Comparison of ENCODE assay signal across 22 mouse cellular contexts in genomic region chr17:87600697-87601096, GRCm38 (mm10). TPM values are rescaled to one million over a fixed set of nuclear protein-coding genes. Genes with fewer than 3 reads are reported as not detected.
A peak's percentile ranks its signal among the peaks of the same experiment; 100 is the strongest.
DNase-seq lines count a peak whose midpoint lies in the region; TF ChIP-seq lines count a peak whose summit lies in the region.
"Had no signal": no experiment of that assay in that cellular context is flagged by ENCODE, and none has a peak within 500 bp of the region (broad histone marks: within the 10 kb centered on the region; RNA-seq: fewer than 3 reads in every experiment).

No protein-coding gene starts in this region.

- intact Hi-C loops in heart, adult 2 months (cut with DNase I): loop anchor here (5.0 kb wide), 1 partner anchor 347 kb away; no protein-coding TSS in a partner anchor

- no peak overlapping the region for H3K9ac ChIP-seq in heart, adult 2 months (ENCODE audit: low read depth, low read length)
- H3K9ac ChIP-seq: forebrain, embryonic 12.5 days; hindbrain, embryonic 15.5 days; limb, embryonic 13.5 days; midbrain, embryonic 12.5 days had no signal

- TF ChIP-seq POLR2A in heart, adult 2 months (IDR thresholded peaks at IDR 0.05; ENCODE audit: insufficient read depth, low read depth, low read length): no peak

- H3K27ac ChIP-seq in heart, adult 2 months: no peak overlapping the region
- H3K27ac ChIP-seq in layer of hippocampus, adult 2 months: no peak overlapping the region
- H3K27ac ChIP-seq: forebrain, embryonic 12.5 days; hindbrain, embryonic 15.5 days; limb, embryonic 13.5 days; midbrain, embryonic 12.5 days had no signal

- no peak overlapping the region for H3K4me3 ChIP-seq in heart, adult 2 months
- no peak overlapping the region for H3K4me3 ChIP-seq in layer of hippocampus, adult 2 months
- H3K4me3 ChIP-seq: forebrain, embryonic 12.5 days; hindbrain, embryonic 15.5 days; limb, embryonic 13.5 days; midbrain, embryonic 12.5 days had no signal

- no peaks in the 10 kb centered on the region for H3K79me2 ChIP-seq in heart, adult 2 months (replicated peaks; ENCODE audit: control insufficient read depth, insufficient read depth, low read length)

- no peaks in the 10 kb centered on the region for H3K27me3 ChIP-seq in heart, adult 2 months (ENCODE audit: control insufficient read depth, insufficient read depth, low read length)
- H3K27me3 ChIP-seq: forebrain, embryonic 12.5 days; hindbrain, embryonic 15.5 days; limb, embryonic 13.5 days; midbrain, embryonic 12.5 days had no signal

- 69% methylated on average over 1 of the region's 1 CpGs for WGBS in heart, adult 2 months

- peak; percentile 38 for TF ChIP-seq CTCF in heart, adult 2 months (IDR thresholded peaks at IDR 0.05)
- peak; percentile 66 for TF ChIP-seq CTCF in layer of hippocampus, adult 2 months (conservative IDR thresholded peaks at IDR 0.05)

- no peak for TF ChIP-seq EP300 in heart, adult 2 months (IDR thresholded peaks at IDR 0.05; ENCODE audit: insufficient read depth, low read depth, low read length)

- H3K4me1 ChIP-seq in heart, adult 2 months (ENCODE audit: control insufficient read depth, insufficient read depth, low read length): no peaks in the 10 kb centered on the region
- H3K4me1 ChIP-seq: forebrain, embryonic 12.5 days; hindbrain, embryonic 15.5 days; limb, embryonic 13.5 days; midbrain, embryonic 12.5 days had no signal

- DNase-seq in heart, adult 2 months: no peak
- DNase-seq in heart, adult 18-20 months: no peak
- DNase-seq in layer of hippocampus, adult 2 months (ENCODE audit: low spot score in 2 of 2): no peak
- no peak for DNase-seq in layer of hippocampus, adult 11-12 months (ENCODE audit: low spot score)
- peak; percentile 37 for DNase-seq in 3T3-L1 (ENCODE audit: low read depth, low spot score)
- DNase-seq in NIH3T3 (ENCODE audit: low read depth): peak; percentile 37
- DNase-seq in cerebellum, adult 8-10 months: no peak
- DNase-seq: cerebellum, adult 11 months; cerebellum, postnatal 36 days; kidney, adult 8-10 months; layer of hippocampus, adult 9-11 months; lung, postnatal 4 days; retina, postnatal 1 day; right cerebral cortex, postnatal 4 days; thymus, postnatal 4 days had no signal

- H3K36me3 ChIP-seq in heart, adult 2 months (ENCODE audit: control insufficient read depth, insufficient read depth, low read length): no peaks in the 10 kb centered on the region
- H3K36me3 ChIP-seq: forebrain, embryonic 12.5 days; hindbrain, embryonic 15.5 days; limb, embryonic 13.5 days; midbrain, embryonic 12.5 days had no signal

RNA-seq across cellular contexts. Expression of gene Epcam, which starts 35.1 kb away (rescaled TPM):
- total RNA-seq in heart, adult 2 months (2021): not detected
- 0.86 TPM in 1 of 2 replicates, not detected in the other for polyA plus RNA-seq in heart, adult 2 months (2012; rRNA removed)
- 1 to 10 TPM in 1 of 2 experiments, not detected in 1; 1.1 TPM for total RNA-seq in heart, adult 18-20 months (2021)
- under 1 TPM; 0.27 to 0.46 TPM for total RNA-seq in layer of hippocampus, adult 2 months (2021)
- total RNA-seq: adrenal gland, adult 18-20 months; gastrocnemius, adult 18-20 months; heart, postnatal 25 days had no signal

Comparison
In these comparisons a context has a peak if more than half of its experiments do, and no peak if none do; other contexts are left out.
1. DNase-seq: peak in 3T3-L1 (single experiment) and NIH3T3 (single experiment); none in heart, adult 2 months (0 of 2), heart, adult 18-20 months (0 of 2), layer of hippocampus, adult 2 months (0 of 2), layer of hippocampus, adult 11-12 months (single experiment) and cerebellum, adult 8-10 months (single experiment).